Mouse (Mus musculus) embryonic facial prominence, embryonic 12.5 days (tissue): Measurements from ENCODE around the gene Osbpl10. TPM values are rescaled to one million over a fixed set of nuclear protein-coding genes. Genes with fewer than 3 reads are reported as not detected.
A peak's percentile ranks its signal among the peaks of the same experiment; 100 is the strongest.

Experiments used
- ATAC-seq: fragments of 200-750 bp; cut with Nextera tagmentation; 2 replicates; pipeline ENCODE4 v1.8.0; 2017; ENCODE audit not compliant: insufficient number of reproducible peaks, insufficient read depth, low FRiP score, low TSS enrichment
- H3K27ac ChIP-seq: fragments of 300-500 bp; sonication (generic); 2 replicates; pipeline ENCODE4 v1.5.1; 2016; ENCODE audit warnings: mild to moderate bottlenecking
- H3K27me3 ChIP-seq: fragments of 300-500 bp; sonication (generic); 2 replicates; pipeline ENCODE4 v1.6.1; 2016; ENCODE audit warnings: mild to moderate bottlenecking, moderate library complexity
- H3K36me3 ChIP-seq: fragments of 300-500 bp; sonication (generic); 2 replicates; pipeline ENCODE4 v1.6.1; 2016; ENCODE audit warnings: mild to moderate bottlenecking
- H3K4me1 ChIP-seq: fragments of 300-500 bp; sonication (generic); 2 replicates; pipeline ENCODE4 v1.6.1; 2016
- H3K4me2 ChIP-seq: fragments of 300-500 bp; sonication (generic); replicated peaks from 2 replicates; pipeline ENCODE4 v1.6.1; 2016; ENCODE audit warnings: mild to moderate bottlenecking, moderate library complexity
- H3K4me3 ChIP-seq: fragments of 300-500 bp; sonication (generic); 2 replicates; pipeline ENCODE4 v1.5.1; 2016; ENCODE audit warnings: mild to moderate bottlenecking
- H3K9ac ChIP-seq: fragments of 300-500 bp; sonication (generic); 2 replicates; pipeline ENCODE4 v1.6.1; 2016; ENCODE audit warnings: mild to moderate bottlenecking, moderate library complexity
- H3K9me3 ChIP-seq: fragments of 300-500 bp; sonication (generic); 2 replicates; pipeline ENCODE4 v1.6.1; 2016; ENCODE audit warnings: mild to moderate bottlenecking, moderate library complexity
- WGBS: fragments of 180-500 bp; shearing (Covaris S2); methylation state at CpG from one replicate; pipeline ENCODE4 v1.1.7; 2016; 5-methylcytosine and 5-hydroxymethylcytosine counted together
- polyA plus RNA-seq: library from polyadenylated mRNA; unstranded; fragments of >200 nt; fragmentation: Nextera tagmentation; extraction: Ambion mirVana; gene quantifications from 2 replicates; pipeline ENCODE4 v1.2.1, GENCODE M21; 2016

Osbpl10 gene
- polyA plus RNA-seq, 1 experiment from 2014 or later = 2.9 TPM

DNA sequence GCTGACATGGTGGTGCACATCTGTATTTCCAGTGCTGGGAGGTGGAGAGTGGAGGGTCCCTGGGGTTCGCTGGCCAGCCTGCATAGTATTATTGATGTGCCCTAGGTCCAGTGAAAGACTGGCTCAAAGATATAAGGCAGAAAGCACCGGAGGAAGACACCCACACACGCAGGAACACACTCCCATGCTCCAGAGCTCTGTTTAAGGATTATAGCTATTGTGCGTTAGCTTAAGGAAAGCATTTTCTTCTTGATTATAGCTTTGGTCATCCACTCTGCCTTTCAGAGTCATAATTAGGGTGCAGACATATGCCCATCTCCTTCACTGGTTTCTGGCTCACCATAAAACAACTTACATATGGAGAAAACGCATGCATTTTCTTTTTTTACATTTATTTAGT lies 200.8 kb downstream of the Osbpl10 start:
- Histone ChIP-seq H3K27ac (no peak overlapping the region), H3K4me2 (no peak overlapping the region), H3K36me3 (no peaks in the 10 kb centered on the region), H3K4me1 (no peaks in the 10 kb centered on the region; the same call in 1 of the 2 replicates), H3K9me3 (no peaks in the 10 kb centered on the region), H3K4me3 (no peak overlapping the region), H3K9ac (no peak overlapping the region), H3K27me3 (no peaks in the 10 kb centered on the region)
- no peak for ATAC-seq
- 85% methylated on average over 5 of the region's 5 CpGs for WGBS

DNA sequence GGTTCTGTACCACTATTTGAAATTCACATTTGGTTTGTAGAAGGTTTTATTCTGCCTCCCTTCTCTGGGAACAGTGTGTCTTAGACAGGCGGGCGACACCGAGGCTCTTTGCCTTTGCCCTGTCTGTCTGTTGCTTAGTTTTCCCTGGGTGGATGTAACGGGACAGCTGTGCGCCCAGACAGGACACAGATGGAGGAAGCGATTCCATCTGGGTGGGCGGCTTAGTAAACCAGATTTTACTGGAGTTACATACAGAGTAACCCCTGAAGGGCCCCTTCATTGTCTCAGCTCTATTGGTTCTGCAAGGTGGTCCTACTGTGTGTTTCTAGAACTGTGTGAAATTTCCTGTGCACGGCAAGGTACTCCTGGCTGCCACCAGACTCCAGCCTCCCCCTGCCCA lies 201.6 kb downstream of the Osbpl10 start:
- Histone ChIP-seq H3K27me3 (no peaks in the 10 kb centered on the region), H3K9ac (no peak overlapping the region), H3K36me3 (no peaks in the 10 kb centered on the region), H3K27ac (no peak overlapping the region), H3K4me1 (no peaks in the 10 kb centered on the region; the same call in 1 of the 2 replicates), H3K9me3 (no peaks in the 10 kb centered on the region), H3K4me3 (no peak overlapping the region), H3K4me2 (no peak overlapping the region)
- WGBS = 70% methylated on average over 8 of the region's 8 CpGs
- ATAC-seq = 0 out of 2 replicates have a peak, but pooled peaks have one; percentile 52

DNA sequence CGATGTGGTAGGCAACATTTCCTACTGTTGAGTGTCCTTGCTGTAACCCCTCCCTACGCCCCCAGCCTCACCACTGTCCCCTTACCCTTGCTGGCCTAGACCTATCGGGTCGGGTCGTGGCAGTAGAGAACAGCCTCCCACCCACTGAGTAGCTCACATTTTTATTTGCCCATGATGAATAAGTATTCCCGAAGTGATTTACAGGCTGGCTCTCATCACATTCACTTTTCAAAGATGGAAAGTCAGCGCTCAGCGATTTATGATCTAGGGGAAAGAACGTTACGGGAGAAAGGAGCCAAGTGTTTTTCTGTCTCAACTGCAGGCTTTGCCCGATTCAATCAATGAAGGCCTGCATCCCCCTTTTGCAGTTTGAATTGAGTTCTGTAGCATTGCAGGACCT lies 208.0 kb downstream of the Osbpl10 start:
- Histone ChIP-seq H3K27ac (no peak overlapping the region), H3K4me1 (no peaks in the 10 kb centered on the region), H3K36me3 (no peaks in the 10 kb centered on the region), H3K9me3 (no peaks in the 10 kb centered on the region), H3K27me3 (no peaks in the 10 kb centered on the region), H3K4me3 (no peak overlapping the region), H3K4me2 (no peak overlapping the region), H3K9ac (no peak overlapping the region)
- 84% methylated on average over 11 of the region's 11 CpGs for WGBS
- ATAC-seq = no peak

DNA sequence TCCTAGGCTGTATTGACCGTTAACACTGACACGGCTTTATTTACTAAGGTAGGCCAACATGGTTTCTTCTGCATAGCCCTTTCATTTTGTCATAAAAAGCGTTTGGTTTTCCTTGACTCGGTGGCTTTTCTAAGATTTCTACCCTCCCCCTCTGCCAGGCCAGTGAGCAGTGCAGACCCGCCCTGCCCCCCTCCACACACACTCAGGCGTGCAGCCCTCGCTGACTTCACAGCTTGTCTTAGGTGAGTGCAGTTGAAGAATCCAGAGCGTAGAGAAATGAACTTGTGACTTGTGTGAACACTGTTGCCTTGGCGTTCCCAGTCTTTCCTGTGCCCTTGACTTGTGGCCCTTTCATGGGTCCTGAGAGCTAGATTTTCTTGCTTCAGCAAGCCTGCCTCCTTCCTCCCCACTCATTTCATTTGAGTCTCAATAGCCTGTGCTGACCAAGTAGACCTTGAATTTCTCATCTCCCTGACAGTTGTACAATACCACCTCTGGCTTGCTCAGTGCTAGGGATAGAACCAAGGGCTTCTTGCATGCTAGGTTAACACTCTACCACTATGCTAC lies 212.1 kb downstream of the Osbpl10 start:
- no peak overlapping the region for H3K4me3 ChIP-seq
- WGBS = 78% methylated on average over 9 of the region's 9 CpGs
- no peaks in the 10 kb centered on the region for H3K9me3 ChIP-seq
- peaks cover 5% of the 10 kb centered on the region; the same call in 1 of the 2 replicates for H3K4me1 ChIP-seq
- ATAC-seq = no peak
- no peaks in the 10 kb centered on the region for H3K27me3 ChIP-seq
- H3K27ac ChIP-seq = no peak overlapping the region
- H3K9ac ChIP-seq = no peak overlapping the region
- H3K36me3 ChIP-seq = no peaks in the 10 kb centered on the region
- H3K4me2 ChIP-seq = no peak overlapping the region

DNA sequence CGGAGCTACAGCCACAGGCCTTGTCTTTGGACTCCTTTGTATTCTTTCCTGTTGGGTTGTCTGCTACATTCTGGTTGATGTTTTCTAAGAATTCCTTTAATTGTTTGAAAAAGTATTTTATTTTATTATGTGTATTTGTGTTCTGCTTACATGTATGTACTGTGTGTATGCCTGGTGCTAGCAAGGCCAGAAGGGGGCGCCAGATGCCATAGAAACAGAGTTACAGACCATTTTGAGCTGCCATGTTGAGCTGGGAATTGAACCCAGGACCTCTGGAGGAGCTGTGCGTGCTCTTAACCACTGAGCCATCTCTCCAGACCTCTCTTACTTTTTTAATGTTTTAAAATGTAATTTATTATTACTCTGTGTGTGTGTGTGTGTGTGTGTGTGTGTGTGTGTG lies 214.5 kb downstream of the Osbpl10 start:
- Histone ChIP-seq H3K4me3 (no peak overlapping the region), H3K4me1 (peaks cover 16% of the 10 kb centered on the region; the same call in 1 of the 2 replicates), H3K4me2 (no peak overlapping the region), H3K9me3 (no peaks in the 10 kb centered on the region), H3K27ac (no peak overlapping the region), H3K27me3 (no peaks in the 10 kb centered on the region), H3K36me3 (no peaks in the 10 kb centered on the region), H3K9ac (no peak overlapping the region)
- 74% methylated on average over 3 of the region's 3 CpGs for WGBS
- ATAC-seq = no peak

DNA sequence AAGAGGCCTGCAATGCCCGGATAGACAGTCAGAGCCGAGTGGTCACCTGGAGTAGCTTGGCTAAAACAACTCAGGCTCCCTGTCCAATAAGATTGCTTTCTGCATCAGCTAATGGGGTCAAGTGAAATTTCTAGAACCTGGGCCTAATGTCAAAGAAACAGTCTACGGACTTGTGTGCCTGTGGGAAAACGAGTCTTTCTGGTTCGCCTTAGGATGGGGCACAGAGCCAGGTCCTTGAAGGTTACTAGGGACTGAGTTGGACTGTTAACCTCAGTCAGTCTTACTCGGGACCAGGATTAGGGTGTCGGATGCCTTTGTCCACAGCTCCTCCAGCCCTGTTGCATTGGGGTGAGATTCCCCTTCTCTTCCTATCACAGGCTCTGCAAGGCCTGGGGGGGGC lies 218.7 kb downstream of the Osbpl10 start:
- no peak overlapping the region for H3K4me2 ChIP-seq
- H3K27me3 ChIP-seq = no peaks in the 10 kb centered on the region
- no peaks in the 10 kb centered on the region for H3K36me3 ChIP-seq
- H3K4me3 ChIP-seq = no peak overlapping the region
- no peak for ATAC-seq
- no peaks in the 10 kb centered on the region for H3K9me3 ChIP-seq
- no peak overlapping the region for H3K27ac ChIP-seq
- H3K4me1 ChIP-seq = peaks cover 16% of the 10 kb centered on the region; the same call in 1 of the 2 replicates
- whole genome bisulfite sequencing = 68% methylated on average over 7 of the region's 7 CpGs
- no peak overlapping the region for H3K9ac ChIP-seq

DNA sequence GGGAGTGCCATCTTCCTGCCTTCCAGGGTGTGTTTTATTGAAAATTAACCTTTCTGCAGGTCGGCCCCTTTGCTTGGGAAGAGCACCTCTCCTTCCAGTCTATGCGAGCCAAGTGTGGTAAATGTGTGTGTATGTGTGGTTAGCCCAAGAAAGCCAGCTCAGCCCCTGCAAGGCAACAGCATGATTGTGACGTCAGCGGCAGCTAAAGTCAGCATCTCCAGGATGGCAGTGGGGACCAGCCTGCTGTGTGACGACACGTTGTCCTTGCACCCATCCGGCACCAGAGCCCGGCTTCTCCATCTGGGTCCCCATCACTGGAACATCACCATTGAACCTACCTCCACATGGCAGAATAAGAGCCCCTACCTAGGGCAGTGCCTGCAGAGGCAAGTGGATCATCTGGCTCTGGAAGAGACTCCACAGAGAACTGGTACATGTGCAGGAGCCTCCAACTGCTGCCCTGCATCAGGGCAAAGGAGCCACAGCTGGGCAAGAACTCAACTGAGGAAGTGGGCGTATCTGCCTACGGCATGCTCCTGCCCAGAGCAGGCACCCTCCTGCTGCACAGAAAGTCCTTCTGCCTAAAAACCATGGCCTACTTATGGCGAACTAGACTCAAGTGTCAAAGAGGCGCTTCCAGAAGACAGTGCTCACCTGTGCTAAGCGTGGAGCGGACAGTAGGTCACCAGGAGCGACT lies 221.9 kb downstream of the Osbpl10 start:
- no peak overlapping the region for H3K4me3 ChIP-seq
- H3K9ac ChIP-seq = no peak overlapping the region
- no peaks in the 10 kb centered on the region for H3K36me3 ChIP-seq
- no peaks in the 10 kb centered on the region for H3K9me3 ChIP-seq
- no peak overlapping the region for H3K27ac ChIP-seq
- no peak for ATAC-seq
- 91% methylated on average over 15 of the region's 15 CpGs for WGBS
- no peak overlapping the region for H3K4me2 ChIP-seq
- H3K4me1 ChIP-seq = peaks cover 14% of the 10 kb centered on the region
- no peaks in the 10 kb centered on the region for H3K27me3 ChIP-seq

DNA sequence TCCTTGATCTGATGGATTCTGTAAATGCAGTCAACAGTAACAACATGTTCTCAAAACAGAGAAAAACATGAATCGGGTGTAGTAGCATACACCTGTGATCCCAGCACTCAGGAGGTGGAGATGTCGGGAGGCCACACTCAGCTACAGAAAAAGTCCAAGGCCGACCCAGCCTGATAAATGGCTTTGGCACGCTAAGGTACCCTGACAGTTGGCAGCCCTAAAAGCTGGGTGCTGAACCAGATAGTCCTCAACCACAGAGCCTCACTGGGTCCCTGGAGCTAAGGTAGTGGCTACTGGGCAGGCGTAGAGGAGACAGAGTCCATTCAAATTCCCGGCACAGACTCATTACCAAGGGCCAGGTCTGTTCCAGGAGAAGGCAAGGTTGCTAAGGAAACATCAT lies 222.9 kb downstream of the Osbpl10 start:
- ATAC-seq = no peak
- no peak overlapping the region for H3K27ac ChIP-seq
- no peaks in the 10 kb centered on the region for H3K36me3 ChIP-seq
- 92% methylated on average over 6 of the region's 6 CpGs for WGBS
- H3K4me3 ChIP-seq = no peak overlapping the region
- H3K4me2 ChIP-seq = no peak overlapping the region
- H3K9me3 ChIP-seq = no peaks in the 10 kb centered on the region
- H3K9ac ChIP-seq = no peak overlapping the region
- peaks cover 14% of the 10 kb centered on the region for H3K4me1 ChIP-seq
- no peaks in the 10 kb centered on the region for H3K27me3 ChIP-seq

DNA sequence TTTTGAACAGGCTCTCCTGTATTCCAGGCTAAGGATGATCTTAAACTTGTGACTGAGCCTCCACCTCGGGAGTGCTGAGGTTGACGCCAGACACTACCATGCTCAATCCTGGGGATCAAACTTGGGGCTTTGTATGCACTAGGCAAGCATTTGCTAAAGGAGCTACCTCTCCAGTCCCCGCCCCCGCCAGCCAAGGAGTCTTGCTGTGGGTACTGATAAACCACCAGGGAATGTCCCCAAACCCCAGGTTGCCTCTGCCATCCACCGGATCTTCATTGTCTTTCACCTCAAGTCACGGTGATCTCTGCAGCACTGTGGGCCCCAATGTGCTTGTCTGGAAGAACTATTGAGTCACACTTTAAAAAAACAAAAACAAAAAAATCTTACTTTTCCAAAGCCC lies 224.8 kb downstream of the Osbpl10 start:
- Histone ChIP-seq H3K4me1 (peaks cover 10% of the 10 kb centered on the region), H3K9me3 (no peaks in the 10 kb centered on the region), H3K4me3 (no peak overlapping the region), H3K36me3 (no peaks in the 10 kb centered on the region), H3K9ac (no peak overlapping the region), H3K4me2 (no peak overlapping the region), H3K27me3 (no peaks in the 10 kb centered on the region), H3K27ac (no peak overlapping the region)
- ATAC-seq = no peak
- 56% methylated on average over 6 of the region's 6 CpGs for WGBS

DNA sequence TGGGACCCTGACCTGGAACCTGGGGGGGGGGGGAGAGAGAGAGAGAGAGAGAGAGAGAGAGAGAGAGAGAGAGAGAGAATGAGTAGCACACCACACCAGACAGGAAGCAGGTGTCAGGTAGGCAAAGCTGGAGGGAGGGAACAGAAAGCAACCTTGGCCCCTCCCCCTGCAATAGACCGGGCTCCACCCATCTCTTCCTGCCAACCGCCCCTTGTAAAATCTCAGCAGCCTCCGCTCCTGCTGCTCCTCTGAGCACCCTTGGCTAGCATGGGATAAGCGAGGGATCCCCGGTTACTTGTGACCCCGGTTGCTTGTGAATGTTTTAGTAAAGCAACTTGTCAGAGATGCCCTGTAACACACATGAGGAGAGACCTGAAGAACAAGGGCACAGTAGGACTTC lies 227.1 kb downstream of the Osbpl10 start:
- Histone ChIP-seq H3K4me2 (peak overlapping the region; percentile 37), H3K36me3 (no peaks in the 10 kb centered on the region), H3K4me3 (no peak overlapping the region), H3K4me1 (peaks cover 10% of the 10 kb centered on the region), H3K27ac (no peak overlapping the region), H3K27me3 (no peaks in the 10 kb centered on the region), H3K9ac (no peak overlapping the region), H3K9me3 (no peaks in the 10 kb centered on the region)
- 6% methylated on average over 6 of the region's 6 CpGs for WGBS
- ATAC-seq = no peak

DNA sequence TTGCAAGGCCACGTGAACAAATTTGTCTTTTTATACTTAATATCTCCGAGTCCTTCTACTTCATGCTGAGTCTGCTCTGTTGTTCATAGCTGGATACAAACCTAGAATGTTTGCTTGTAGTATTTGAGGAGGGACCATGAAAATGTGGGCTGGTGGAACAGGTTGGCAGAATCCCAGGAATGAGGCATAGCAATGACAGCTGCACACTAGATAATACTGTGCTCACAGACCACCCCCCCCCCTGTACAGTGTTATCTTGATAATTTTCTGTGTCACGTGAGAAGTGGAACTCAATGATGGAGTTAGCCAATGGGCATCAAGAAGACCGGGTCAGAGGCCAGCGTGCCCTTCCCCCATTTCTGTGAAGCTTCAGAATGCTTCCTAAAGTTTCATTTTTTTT lies 227.8 kb downstream of the Osbpl10 start:
- WGBS = 69% methylated on average over 5 of the region's 5 CpGs
- no peak for ATAC-seq
- no peak overlapping the region for H3K4me3 ChIP-seq
- no peaks in the 10 kb centered on the region for H3K9me3 ChIP-seq
- no peak overlapping the region for H3K27ac ChIP-seq
- no peaks in the 10 kb centered on the region for H3K27me3 ChIP-seq
- peaks cover 10% of the 10 kb centered on the region for H3K4me1 ChIP-seq
- H3K9ac ChIP-seq = no peak overlapping the region
- 0 out of 2 replicates have a peak overlapping the region, but pooled peaks have one; percentile 37 for H3K4me2 ChIP-seq
- no peaks in the 10 kb centered on the region for H3K36me3 ChIP-seq

DNA sequence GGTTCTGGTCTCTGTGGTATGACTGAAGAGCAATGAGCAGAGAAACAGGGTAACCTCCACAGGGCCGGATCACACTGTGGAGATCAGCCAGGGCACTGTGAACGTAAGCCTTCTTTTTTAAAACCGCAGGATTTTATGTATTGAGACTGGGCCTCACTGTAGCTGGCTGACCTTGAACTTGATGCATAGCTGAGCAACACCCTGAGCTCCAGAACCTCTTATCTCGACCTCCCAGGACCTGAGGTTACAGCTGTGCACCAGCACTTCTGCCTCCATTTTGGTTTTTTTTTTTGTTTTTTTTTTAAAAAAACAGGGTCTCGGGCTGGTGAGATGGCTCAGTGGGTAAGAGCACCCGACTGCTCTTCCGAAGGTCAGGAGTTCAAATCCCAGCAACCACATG lies 231.4 kb downstream of the Osbpl10 start:
- H3K4me2 ChIP-seq = no peak overlapping the region
- H3K27me3 ChIP-seq = no peaks in the 10 kb centered on the region
- no peaks in the 10 kb centered on the region for H3K9me3 ChIP-seq
- H3K27ac ChIP-seq = no peak overlapping the region
- no peak overlapping the region for H3K4me3 ChIP-seq
- ATAC-seq = no peak
- no peaks in the 10 kb centered on the region for H3K36me3 ChIP-seq
- peaks cover 10% of the 10 kb centered on the region for H3K4me1 ChIP-seq
- H3K9ac ChIP-seq = no peak overlapping the region
- WGBS = 83% methylated on average over 7 of the region's 7 CpGs
